Mouse (Mus musculus): Measurements from ENCODE around the gene Tmbim6.

Tmbim6 gene

DNA sequence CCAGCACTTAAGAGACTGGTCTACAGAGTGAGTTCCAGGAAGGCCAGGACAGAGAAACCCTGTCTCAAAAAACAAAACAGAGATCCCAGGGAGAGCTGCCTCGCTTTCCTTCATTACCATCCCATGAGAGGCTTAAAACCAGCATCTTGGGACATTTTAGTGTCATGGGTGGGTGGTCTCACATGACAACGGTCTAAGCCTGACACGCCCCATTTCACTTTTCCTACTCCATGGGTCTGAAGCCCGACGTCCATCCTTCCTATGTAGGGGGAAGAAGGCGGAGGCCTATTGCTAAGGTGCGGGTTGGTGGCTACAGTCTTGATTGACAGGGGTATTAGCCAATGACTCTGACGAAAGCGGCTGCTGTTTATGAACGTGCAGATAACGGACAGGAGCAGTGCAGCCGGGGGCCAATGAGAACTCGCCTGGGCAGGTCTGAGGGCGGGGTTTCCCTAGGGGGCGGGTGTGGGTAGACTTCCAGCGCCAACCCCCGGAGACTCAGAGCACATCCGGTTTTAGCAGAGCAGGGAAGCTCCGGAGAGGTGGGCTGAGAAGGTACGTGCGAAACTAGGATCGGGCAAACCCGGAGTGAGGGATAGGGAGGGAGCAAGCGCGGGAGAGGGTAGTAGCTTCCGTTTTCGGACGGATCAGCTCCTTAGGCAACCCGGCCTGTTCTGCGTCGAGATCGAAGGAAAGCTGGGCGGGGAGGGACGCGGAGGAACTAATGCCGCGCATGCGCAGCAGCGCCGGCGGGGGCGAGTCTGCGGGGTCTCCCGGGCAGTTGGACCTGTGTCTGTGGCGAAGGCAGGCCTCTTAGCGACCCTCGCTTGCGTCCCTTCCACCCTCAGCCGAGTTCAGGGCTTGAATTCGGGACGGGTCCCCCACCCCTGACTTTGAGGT lies at the start of gene Tmbim6:
TSS of gene Tmbim6 (plus strand) at position 397 of the 900 bp plus-strand sequence.
- DNase-seq (ENCODE audit: low spot score): peak; percentile 93

DNA sequence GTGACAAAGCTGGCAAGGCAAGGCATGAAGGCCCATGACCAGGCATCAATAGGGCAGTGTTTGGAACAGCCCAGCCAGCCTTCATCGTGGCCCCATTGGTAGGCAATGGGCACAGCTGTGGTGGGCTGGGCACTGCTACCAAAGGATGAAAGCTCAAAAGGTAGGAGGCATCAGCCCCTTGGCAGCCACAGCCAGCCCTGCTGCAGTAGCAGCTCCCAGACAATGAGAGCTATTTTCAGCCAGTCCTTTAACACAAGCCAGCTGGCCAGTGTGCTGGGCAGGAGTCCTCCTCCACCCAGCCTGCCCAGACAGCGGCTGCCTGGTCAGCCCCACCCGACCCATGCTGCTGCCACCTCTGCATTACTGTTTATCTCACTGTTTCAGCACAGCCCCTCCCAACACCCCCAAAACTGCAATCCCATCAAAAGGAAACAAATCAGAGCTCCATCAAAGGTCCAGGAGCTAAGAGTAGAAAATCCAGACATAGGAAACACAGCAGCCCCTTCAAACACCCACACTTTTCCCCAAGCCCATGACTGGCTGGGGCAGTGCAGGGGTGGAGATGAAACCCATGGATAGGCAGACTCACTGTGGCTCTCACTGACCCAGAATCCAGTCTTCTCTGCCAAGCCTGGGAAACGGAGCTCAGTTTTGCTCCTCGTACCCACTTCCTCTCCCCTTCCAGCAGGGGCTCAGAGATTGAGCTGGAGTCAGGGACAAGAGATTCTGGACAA lies 49.1 kb upstream of the Tmbim6 start:
- DNase-seq (ENCODE audit: low spot score): no peak

DNA sequence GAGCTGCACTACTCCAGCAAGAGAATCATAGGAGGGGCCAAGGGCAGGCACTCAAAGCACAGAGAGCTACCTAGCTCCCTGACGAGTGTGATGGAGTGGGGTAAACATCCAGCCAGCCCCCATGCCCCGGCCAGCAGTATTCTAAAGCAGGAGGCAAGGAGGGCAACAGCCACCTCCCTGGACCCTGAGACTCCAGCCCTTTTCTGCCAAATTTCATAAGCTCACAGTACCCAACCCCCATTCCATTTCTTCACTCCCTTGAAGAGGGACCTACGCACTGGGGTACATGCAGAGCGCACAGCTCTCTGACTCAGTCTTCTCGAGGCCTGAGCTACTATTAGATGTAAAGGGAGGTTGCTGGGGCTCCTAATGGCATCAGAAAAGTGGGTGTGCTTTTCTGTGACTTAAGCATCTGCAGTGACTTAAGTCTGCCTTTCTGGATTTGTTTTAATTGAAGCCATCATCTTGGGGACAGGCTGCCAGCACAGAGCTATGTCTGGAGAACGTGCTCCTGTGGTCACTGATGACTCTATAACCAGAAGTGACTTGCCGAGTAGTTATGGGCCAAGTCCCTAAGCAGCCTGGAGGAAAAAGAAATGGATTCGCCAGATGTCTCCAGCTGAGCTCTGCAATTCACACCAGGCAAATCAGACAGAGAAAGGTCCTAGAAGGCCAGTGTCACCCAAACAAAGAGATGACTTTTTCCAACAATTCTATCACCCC lies 48.4 kb upstream of the Tmbim6 start:
- DNase-seq (ENCODE audit: low spot score): no peak

DNA sequence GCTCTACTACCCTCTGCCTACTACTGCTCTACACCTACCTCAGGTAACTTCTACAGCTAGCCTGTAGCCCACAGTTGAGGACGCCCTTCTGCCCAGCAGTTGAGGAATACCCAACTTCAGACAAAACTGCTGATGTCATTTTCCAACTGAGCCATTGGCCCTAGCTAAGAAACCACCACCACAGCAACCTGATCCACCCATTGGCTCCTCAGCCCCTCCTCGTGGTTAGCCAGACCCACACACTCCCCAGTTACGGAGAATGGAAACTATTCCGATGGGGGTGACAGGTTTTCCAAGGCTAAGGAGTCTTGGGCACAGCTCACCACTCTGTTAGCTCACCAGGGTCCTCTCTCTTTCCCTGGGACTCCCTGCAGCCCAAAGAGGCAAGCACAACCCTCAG lies 47.7 kb upstream of the Tmbim6 start:
- no peak for DNase-seq (ENCODE audit: low spot score)

DNA sequence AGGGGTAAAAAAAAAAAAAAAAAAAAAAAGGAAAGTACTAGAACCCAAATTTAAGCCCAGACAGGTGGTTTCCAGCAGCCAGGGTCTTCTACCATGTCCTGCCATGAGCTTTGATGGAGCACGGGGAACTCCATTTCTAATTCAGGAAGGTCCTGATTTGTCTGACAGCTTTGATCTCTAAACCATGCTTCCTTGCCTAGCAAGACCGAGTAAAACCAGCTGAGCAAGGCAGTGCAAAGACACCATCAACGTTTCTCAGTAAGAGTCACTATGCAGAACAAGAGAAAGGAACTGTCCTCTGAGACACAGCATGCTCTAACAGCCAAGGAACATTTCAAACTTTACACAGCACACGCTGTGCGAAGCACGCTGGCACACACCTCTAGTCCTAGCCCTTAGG lies 41.1 kb upstream of the Tmbim6 start:
- no peak for DNase-seq (ENCODE audit: low spot score)

DNA sequence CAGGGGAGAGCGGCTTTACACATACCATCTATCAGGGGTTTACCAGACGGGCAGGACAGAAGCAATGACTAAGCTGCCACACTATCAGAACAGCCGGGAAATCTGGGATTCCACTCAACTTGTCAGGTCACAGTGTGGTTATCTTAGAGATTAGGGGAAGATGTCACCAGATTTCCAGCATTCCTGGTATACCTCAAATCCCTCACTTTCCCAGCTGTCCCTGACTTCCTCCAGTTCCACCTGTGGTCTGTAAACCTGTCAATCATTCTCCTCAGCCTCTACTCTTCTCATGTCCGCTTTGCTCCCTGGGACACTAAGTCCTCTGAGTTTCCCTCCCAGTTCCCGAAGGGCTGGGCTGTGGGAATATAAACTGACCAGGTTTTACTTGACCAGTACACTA lies 40.4 kb upstream of the Tmbim6 start:
- DNase-seq (ENCODE audit: low spot score): no peak

DNA sequence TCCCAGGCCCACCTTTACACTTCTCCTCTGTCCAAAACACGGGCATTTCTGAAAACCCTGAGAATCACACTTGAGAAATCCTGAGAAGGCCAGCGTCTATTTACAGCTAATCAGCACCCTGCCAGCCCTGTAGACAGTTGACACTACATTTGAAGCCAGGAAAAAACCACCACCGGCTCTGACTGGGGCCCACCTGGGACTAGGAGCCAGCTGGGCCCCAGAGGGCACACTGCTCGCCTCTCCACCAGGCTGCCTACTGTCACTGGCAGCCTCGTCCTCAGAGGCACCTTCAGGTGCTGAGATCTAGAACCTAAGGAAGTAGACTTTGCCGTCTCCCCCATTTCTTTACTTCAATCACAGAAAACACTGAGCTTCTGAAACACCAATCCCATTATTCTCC lies 37.0 kb upstream of the Tmbim6 start:
- DNase-seq (ENCODE audit: low spot score): no peak

DNA sequence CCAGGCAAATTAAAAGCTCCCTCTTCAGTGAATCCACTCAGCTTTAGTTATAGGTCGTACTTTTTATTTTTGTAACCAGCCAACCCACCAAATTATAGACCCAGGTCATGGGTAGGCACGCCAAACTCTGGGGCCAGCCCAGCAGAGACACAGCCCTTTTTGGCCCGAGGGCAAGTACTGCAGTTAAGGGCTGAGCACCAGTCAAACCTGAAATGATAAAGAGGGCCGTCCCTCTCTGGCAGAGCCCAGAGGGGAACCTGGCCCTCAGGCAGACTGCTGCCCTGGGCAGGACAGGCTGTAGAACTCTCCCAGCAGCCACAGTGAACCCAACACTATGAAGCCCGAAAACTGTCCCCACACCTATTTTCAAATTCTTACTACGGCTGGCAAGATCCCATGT lies 36.2 kb upstream of the Tmbim6 start:
- no peak for DNase-seq (ENCODE audit: low spot score)

DNA sequence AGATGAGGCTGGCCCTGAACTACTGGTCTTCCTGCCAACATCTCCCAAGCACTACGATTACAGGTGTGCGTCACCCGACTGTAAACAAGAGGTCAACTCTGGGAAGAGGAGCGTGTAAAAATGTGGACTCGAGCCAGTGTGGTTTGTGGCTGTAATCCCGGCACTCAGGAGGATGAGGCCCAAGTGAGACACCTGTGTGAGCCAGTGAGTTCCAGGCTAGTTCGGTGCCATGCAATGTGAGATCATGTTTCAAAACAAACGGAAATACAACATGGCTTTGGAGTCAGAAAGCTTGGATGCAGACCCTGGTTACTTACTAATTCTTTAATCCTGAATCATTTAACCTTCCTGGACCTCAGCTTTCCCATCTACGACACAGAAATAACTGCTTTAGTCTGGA lies 33.7 kb upstream of the Tmbim6 start:
- no peak for DNase-seq (ENCODE audit: low spot score)

DNA sequence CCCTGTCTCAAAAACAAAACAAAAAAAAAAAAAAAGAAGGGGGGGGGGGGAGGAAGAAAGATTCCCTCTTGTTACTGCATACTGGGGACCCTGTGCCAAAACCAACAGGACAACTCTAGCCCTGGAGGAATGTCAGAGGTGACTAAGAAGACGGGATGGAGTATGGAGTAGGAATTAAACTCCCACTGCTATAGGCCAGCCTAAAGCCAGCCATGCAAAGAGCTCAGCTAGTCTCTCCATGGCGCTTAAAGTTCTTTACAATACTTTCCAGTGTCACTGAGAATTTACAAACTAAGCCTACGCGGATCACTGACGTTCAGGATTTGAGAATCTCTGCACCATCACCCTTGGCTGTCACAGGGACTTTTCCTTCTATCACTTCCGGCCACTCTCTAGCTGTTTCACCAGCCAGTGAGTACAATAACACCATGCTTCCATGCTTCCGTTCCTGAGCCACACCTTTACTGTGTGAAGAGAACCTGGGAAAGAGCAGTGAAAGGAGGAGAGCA lies 28.6 kb upstream of the Tmbim6 start:
- DNase-seq (ENCODE audit: low spot score): no peak

DNA sequence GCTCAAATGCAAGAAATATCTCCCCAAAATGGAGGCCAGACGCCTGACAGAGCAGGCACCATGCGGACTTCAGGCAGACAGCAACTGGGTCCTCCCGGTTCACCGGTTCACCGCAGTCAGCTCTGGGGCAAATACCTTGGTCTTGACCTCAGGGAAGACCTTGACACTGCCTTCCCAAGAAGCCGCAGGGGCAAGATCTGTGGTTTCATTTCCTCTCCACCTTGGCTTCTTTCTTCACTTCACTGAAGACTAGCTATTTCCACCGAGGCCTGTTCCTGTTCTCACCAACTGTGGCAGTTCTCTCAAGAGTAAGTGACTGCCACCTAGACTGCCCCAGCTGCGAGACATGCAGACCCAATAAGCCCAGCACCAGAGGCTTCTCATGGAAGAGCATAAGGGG lies 27.8 kb upstream of the Tmbim6 start:
- no peak for DNase-seq (ENCODE audit: low spot score)

DNA sequence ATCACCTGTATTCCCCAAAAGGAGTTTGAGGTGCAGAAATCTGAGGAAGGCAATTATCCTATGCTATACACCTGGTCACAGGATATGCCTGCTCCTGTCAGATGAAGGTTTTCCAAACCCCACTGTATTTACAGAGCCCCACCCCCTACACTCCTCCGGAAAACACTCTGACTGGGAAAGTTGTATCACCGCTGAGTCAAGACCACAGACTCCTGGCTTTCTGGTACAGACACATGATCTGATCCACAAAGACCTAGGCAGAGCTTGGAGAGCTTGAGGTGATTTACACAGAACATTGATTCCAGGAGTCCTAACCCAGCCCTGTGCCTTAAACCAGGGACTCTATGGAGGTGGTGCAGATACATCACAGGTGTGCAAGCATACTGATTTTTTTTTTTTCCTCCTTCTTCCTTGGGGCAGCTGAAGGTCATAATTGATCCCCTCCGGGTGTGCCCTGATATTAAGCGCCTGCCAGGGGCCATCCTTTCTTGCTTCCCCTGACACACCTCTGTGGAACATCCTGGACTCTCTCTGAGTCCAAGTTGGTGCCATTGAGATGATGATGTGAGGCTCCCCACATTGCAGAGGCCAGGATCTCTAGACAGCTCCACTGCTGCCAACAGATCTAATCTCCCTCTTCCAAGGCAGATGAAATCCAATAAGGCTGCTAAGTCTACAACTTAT lies 24.0 kb upstream of the Tmbim6 start:
- no peak for DNase-seq (ENCODE audit: low spot score)

DNA sequence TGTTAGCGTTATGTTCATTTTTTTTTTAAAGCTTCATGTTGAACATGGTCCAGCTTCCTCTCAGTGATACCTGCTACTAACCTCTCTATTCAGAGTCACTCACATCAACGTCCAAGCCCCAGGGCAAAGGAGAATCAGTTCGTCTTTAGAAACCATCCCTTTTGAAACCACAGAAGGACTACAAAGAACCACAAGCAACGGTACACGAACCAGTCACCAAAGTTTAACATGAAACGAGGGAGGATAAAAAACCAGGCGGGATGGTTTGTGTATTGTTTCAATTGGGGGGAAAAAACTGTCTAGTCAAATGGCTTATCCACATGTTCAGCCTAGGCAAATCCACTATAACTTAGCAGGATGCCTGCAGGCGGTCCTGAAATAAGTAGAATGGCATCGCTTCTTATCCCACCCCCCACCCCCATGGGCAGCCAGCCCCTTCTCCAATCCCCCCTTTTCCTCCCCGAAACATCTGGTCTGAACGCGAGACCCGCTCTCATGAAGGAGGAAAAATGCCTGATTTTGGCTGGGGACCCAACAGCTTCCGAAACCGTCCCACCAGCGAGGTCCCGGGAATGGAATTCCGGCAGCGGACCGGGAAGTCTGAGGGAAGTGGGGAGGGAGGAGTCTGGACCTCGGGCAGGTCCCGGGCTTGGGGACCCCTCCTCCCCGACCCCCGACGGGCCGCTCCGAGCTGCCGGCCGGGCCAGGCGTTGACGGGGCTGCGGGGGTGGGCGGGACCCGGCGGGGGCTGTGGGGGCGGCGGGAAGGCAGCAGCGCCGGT lies 23.1 kb upstream of the Tmbim6 start:
- peak; percentile 10 for DNase-seq (ENCODE audit: low spot score)

DNA sequence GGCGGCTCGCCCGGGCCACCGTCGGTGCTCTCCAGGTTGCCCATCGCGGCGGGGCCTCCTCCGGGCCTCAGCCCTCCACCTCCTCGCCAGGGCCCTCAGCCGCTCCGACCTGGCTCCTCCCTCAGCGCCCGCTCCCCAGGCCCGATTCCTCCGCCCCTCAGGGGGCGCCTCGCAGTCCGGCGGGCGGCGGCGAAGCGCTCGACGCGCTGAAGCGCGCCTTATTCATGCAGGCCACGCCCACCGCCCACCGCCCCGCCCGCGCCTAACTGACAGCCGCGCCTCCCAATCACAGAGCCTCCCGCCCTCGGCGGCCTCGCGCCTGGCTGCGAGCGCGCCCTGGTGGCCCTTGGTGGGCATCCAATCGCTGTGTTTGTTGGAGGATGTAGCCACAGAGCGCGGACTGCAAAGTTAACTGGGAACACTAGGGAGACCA lies 22.4 kb upstream of the Tmbim6 start, which contains the start of gene Fmnl3:
TSS of gene Fmnl3 (minus strand) at position 224 of the 433 bp plus-strand sequence.
- DNase-seq (ENCODE audit: low spot score): peak; percentile 99

DNA sequence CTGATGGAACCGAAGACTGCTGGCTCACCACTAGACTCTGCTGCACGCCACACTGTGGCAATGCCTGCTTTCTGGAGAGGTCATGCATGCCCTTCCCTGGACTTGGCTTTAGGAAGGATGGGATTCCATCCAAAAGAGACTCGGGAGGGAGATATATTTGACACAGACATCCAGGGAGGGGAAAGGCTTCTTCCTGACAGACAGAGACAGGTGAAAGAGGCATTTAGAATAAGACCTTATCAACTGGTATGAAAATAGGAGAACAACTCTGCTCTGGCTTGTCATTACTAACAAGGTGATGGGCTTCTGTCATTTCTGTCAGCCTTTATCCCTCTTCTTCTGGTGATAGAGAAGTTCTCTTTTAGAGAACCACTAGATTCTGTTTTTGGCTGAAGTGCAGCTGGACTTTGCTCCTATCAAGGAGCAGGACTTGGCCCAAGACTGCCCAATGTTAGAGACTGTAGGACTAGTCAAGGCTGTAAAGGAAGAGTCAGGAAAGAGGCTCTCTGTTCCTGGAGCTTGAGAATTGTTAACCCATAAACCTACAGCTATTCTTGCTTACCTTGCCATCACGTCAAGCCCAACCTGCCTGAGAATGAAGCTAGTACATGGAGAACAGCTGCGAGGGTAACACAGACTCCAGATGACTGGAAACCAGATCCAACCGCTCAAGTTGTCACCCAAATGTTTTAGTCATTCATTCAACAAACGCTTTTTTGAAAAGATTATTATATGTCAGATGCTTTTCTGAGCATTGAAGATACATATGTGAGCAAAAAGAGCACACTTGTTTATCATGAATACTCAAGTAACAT lies 20.9 kb upstream of the Tmbim6 start:
- no peak for DNase-seq (ENCODE audit: low spot score)

DNA sequence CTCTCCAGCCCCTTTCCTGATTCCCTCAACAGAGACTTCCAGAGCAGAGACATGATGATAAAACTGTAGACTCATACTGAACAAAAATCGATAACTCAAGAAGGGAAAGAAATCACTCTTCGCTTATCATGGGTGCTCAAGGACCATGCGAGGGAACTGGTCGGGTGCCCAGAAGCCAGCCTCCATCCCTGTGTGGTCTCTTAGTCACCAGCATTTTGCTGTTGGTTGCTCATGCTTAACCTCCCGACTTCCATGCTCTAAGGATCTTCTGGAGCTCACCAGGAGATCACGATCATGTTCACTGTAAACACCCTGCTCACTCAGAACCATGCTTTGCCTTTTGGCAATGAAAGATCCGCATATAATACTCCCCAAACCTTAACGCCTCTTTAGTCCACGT lies 19.9 kb upstream of the Tmbim6 start:
- no peak for DNase-seq (ENCODE audit: low spot score)

DNA sequence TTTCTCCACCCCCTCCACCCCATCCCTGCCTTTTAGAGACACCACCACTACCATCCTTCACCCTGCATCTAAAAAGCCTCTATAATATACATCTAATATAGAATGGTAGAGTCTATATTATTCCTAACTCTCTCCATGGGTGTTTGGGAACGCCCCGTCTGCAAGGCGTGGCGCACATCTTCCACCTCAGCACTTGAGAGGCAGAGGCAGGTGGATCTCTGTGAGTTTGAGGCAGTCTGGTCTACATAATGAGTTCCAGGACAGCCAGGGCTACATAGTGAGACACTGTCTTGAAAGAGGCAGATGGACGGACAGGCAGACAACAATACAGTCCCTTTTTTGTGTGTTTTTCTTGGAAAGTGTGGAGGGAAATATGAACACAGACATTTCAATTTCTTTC lies 17.6 kb upstream of the Tmbim6 start:
- DNase-seq (ENCODE audit: low spot score): no peak

DNA sequence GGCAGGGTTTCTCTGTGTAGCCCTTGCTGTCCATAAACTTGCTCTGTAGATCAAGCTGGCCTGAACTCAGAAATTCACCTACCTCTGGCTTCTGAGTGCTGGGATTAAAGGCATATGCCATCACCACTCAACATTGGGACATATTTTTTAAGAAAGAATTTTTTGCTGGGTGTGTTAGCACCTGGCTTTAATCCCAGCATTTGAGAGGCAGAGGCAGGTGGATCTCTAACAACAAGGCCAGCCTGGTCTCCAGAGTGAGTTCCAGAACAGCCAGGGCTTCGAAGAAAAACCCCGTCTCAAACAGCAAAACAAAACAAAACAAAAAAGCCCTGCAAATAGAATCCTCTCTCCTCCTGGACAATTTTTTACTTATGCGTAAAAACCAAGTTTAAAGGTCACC lies 17.1 kb upstream of the Tmbim6 start:
- DNase-seq (ENCODE audit: low spot score): no peak

DNA sequence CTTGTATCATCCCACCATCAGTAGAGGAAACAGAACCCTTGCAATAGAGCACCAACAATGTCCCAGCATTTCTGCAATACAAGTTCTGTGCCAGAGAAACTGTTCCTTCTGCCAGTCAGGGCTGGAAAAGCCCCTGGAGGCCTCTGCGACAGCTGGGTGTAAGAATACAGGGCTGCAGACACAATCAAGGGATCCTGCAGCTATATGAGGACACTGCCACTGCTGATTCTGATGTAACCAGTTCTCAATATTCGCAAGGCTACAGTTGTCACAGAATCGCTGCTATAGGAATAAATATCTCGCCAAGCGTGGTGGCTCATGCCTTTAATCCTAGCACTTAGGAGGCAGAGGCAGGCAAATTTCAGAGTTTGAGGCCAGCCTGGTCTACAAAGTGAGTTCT lies 16.4 kb upstream of the Tmbim6 start:
- DNase-seq (ENCODE audit: low spot score): no peak

DNA sequence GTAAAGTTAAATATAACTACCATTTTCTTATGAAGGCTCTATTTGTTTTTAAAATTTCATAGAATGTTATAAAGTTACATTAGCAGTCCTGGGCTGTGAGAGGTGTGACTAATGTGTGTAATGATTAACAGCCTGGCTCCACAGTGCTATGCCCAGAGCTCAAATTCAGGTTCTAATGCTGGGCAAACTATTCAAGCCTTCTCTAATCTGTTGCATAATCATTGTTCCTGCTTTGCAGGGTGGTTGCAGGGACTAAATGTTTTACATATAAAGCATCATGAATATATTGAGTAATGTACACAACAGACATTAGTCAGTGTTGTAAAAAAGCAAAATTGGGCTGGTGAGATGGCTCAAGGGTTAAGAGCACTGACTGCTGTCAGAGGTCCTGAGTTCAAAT lies 9.8 kb upstream of the Tmbim6 start:
- DNase-seq (ENCODE audit: low spot score): no peak

Data from ovary, postnatal 10 days (tissue).